Mouse (Mus musculus): Measurements from ENCODE around the gene Helq.

The Helq gene

GRCm38 (mm10) chr5:100779002-100779401 lies 19.4 kb downstream of the Helq start:
- no peak for DNase-seq (ENCODE audit: low spot score)

GRCm38 (mm10) chr5:100776900-100777299 lies 21.5 kb downstream of the Helq start:
- no peak for DNase-seq (ENCODE audit: low spot score)

GRCm38 (mm10) chr5:100775778-100776404 lies 22.5 kb downstream of the Helq start:
- DNase-seq (ENCODE audit: low spot score) = no peak

- no peak for DNase-seq (ENCODE audit: low spot score)
Observed at GRCm38 (mm10) chr5:100771575-100771974, 26.8 kb downstream of the Helq start.

GRCm38 (mm10) chr5:100766026-100766425 lies 32.4 kb downstream of the Helq start:
- no peak for DNase-seq (ENCODE audit: low spot score)

GRCm38 (mm10) chr5:100761736-100762135 lies 36.7 kb downstream of the Helq start:
- no peak for DNase-seq (ENCODE audit: low spot score)

- DNase-seq (ENCODE audit: low spot score) = no peak
Observed at GRCm38 (mm10) chr5:100760049-100760663, 38.2 kb downstream of the Helq start.

GRCm38 (mm10) chr5:100758121-100758520 lies 40.3 kb downstream of the Helq start:
- DNase-seq (ENCODE audit: low spot score) = no peak

GRCm38 (mm10) chr5:100753407-100753806 lies 45.0 kb downstream of the Helq start:
- no peak for DNase-seq (ENCODE audit: low spot score)

- DNase-seq (ENCODE audit: low spot score) = no peak
Observed at GRCm38 (mm10) chr5:100751655-100752054, 46.7 kb downstream of the Helq start.

- peak; percentile 4 for DNase-seq (ENCODE audit: low spot score)
Observed at GRCm38 (mm10) chr5:100750617-100751255, 47.7 kb downstream of the Helq start.

GRCm38 (mm10) chr5:100738802-100739201 lies 59.6 kb downstream of the Helq start:
- no peak for DNase-seq (ENCODE audit: low spot score)

GRCm38 (mm10) chr5:100736919-100737318 lies 61.5 kb downstream of the Helq start:
- DNase-seq (ENCODE audit: low spot score) = no peak

GRCm38 (mm10) chr5:100734535-100734934 lies 63.9 kb downstream of the Helq start:
- DNase-seq (ENCODE audit: low spot score) = no peak

GRCm38 (mm10) chr5:100728757-100729156 lies 69.6 kb downstream of the Helq start:
- no peak for DNase-seq (ENCODE audit: low spot score)

- DNase-seq (ENCODE audit: low spot score) = no peak
Observed at GRCm38 (mm10) chr5:100726001-100726400, 72.4 kb downstream of the Helq start.

GRCm38 (mm10) chr5:100719235-100720088 lies 78.9 kb downstream of the Helq start, which contains the start of gene Hpse:
Gene Hpse (minus strand): TSS chr5:100719716.
- DNase-seq (ENCODE audit: low spot score) = no peak

- no peak for DNase-seq (ENCODE audit: low spot score)
Observed at GRCm38 (mm10) chr5:100716762-100717161, 81.6 kb downstream of the Helq start.

Measured in spleen, adult 12 weeks (tissue).